Mouse (Mus musculus): ENCODE measurements around the gene Cat. TPM values are rescaled to one million over a fixed set of nuclear protein-coding genes. Genes with fewer than 3 reads are reported as not detected.

Cat gene
- polyA plus RNA-seq, 1 experiment from 2014 or later = 81.4 TPM

Other genes with a start within 250 kb of the Cat start
- 0.15 and 0.32 TPM in 2 replicates for gene Ehf, start 181.9 kb downstream of the Cat start, polyA plus RNA-seq (2015; fragmentation: Nextera tagmentation; extraction: Ambion mirVana)
- gene Elf5, start 73.5 kb downstream of the Cat start, polyA plus RNA-seq (2015; fragmentation: Nextera tagmentation; extraction: Ambion mirVana) = not detected in 2 replicates
- gene Abtb2, start 81.2 kb upstream of the Cat start, polyA plus RNA-seq (2015; fragmentation: Nextera tagmentation; extraction: Ambion mirVana) = 11.2 and 12.8 TPM in 2 replicates